Mouse (Mus musculus) megakaryocyte, embryonic 14.5 days (primary cell): Measurements from ENCODE around the gene Hfe2.

Experiments
- FLI1 ChIP-seq: IDR thresholded peaks from 2 replicates; pipeline ENCODE4 v1.6.1; 2012; ENCODE audit warnings: low read length, inconsistent platforms, mixed read lengths
- GATA1 ChIP-seq: IDR thresholded peaks from 3 replicates; pipeline ENCODE4 v1.6.1; 2012; ENCODE audit warnings: mixed read lengths, low read length, inconsistent platforms, borderline replicate concordance

DNA sequence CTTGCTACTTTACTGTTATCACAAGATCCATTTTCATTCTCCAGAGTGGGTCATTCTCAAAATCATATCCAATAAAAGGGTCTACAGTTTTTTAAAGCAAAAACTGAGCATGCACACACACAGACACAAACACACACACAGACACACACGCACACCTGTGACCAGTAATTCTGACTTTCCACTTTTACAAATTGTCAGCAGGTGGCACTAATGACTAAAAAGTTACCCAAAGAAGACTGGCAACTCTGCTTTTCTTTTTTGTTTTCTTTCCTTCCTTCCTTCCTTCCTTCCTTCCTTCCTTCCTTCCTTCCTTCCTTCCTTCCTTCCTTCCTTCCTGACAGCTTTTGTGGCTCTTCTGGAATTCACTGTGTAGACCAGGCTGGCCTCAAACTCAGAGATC lies 20.6 kb downstream of the Hfe2 start:
- TF ChIP-seq GATA1 (no peak), FLI1 (no peak)
